Comparison of ENCODE assay signal across 8 mouse cellular contexts in genomic region chr16:17132089-17132905, GRCm38 (mm10). TPM values are rescaled to one million over a fixed set of nuclear protein-coding genes. Genes with fewer than 3 reads are reported as not detected.
A peak's percentile ranks its signal among the peaks of the same experiment; 100 is the strongest.
DNase-seq lines count a peak whose midpoint lies in the region; ATAC-seq and TF ChIP-seq lines count a peak whose summit lies in the region.

Sdf2l1 (minus strand) TSS chr16:17132383.

- peak; percentile 46; the same call in 1 of the 2 replicates for TF ChIP-seq CTCF in gastrocnemius, adult 2 months (IDR thresholded peaks at IDR 0.05)
- peak; percentile 63 for TF ChIP-seq CTCF in hindbrain, postnatal 0 days (IDR thresholded peaks at IDR 0.05; ENCODE audit: low read depth)
- TF ChIP-seq CTCF in left cerebral cortex, adult 2 months (IDR thresholded peaks at IDR 0.05), result peak; percentile 33

- intact Hi-C loops in gastrocnemius, adult 2 months (cut with DNase I), result loop anchor here (5.0 kb wide), 2 partner anchors 75 to 145 kb away; partner anchors contain the start of genes Rimbp3 and Tmem191c
- intact Hi-C loops in left cerebral cortex, adult 2 months (cut with DNase I), result loop anchor here (5.0 kb wide), 1 partner anchor 75 kb away; the partner anchor contains the start of gene Rimbp3

- H3K27me3 ChIP-seq in hindbrain, postnatal 0 days (ENCODE audit: insufficient read depth, low read length), result no peaks in the 10 kb centered on the region

- H3K36me3 ChIP-seq in hindbrain, postnatal 0 days (ENCODE audit: insufficient read depth, low read length), result no peaks in the 10 kb centered on the region

- ATAC-seq in hindbrain, postnatal 0 days, result peak; percentile 99
- ATAC-seq in megakaryocyte, adult 5-6 weeks (ENCODE audit: poor library complexity, severe bottlenecking), result peak; percentile 96

- no peaks in the 10 kb centered on the region for H3K9me3 ChIP-seq in hindbrain, postnatal 0 days (ENCODE audit: low read length)

- H3K9ac ChIP-seq in hindbrain, postnatal 0 days (replicated peaks; ENCODE audit: low read length), result peak within 1 kb of the TSS; percentile 46

- H3K4me2 ChIP-seq in hindbrain, postnatal 0 days (ENCODE audit: low read depth, low read length), result peak within 1 kb of the TSS; percentile 100

- H3K4me1 ChIP-seq in hindbrain, postnatal 0 days (ENCODE audit: insufficient read depth, low read length), result peaks cover 9% of the 10 kb centered on the region; the same call in 1 of the 2 replicates

- 0% methylated on average over 47 of the region's 47 CpGs for WGBS in hindbrain, postnatal 0 days

- peak within 1 kb of the TSS; percentile 79 for H3K27ac ChIP-seq in gastrocnemius, adult 2 months
- H3K27ac ChIP-seq in hindbrain, postnatal 0 days, result peak within 1 kb of the TSS; percentile 64; the same call in 1 of the 2 replicates
- H3K27ac ChIP-seq in left cerebral cortex, adult 2 months, result peak within 1 kb of the TSS; percentile 84

- peak; percentile 94 for DNase-seq in WW6 (ENCODE audit: low read depth, low spot score)
- peak; percentile 92 to 98 for DNase-seq in cerebellum, postnatal 4 days (ENCODE audit: low spot score in 2 of 2)
- DNase-seq in gastrocnemius, adult 2 months, result peak; percentile 98
- DNase-seq in hindbrain, postnatal 0 days (ENCODE audit: low spot score), result peak; percentile 97
- DNase-seq in left cerebral cortex, adult 2 months (ENCODE audit: extremely low spot score in 1 of 2, low spot score in 2 of 2), result peak; percentile 98
- DNase-seq in right cerebral cortex, adult 2 months (ENCODE audit: low spot score in 2 of 2), result peak; percentile 98 to 99
- DNase-seq in urinary bladder, postnatal 14 days (ENCODE audit: low spot score), result peak; percentile 97

- peak within 1 kb of the TSS; percentile 98 for H3K4me3 ChIP-seq in gastrocnemius, adult 2 months
- peak within 1 kb of the TSS; percentile 77 for H3K4me3 ChIP-seq in hindbrain, postnatal 0 days (ENCODE audit: low read length)
- H3K4me3 ChIP-seq in left cerebral cortex, adult 2 months, result peak within 1 kb of the TSS; percentile 98

RNA-seq across cellular contexts. Expression of gene Sdf2l1, which starts in this region (rescaled TPM):
- total RNA-seq in gastrocnemius, adult 2 months (2021), result 1 to 10 TPM; 4.3 to 8.0 TPM
- total RNA-seq in hindbrain, postnatal 0 days (2014; rRNA removed), result 15.3 and 20.9 TPM in 2 replicates
- polyA plus RNA-seq in hindbrain, postnatal 0 days (2015; fragmentation: Nextera tagmentation; extraction: Ambion mirVana), result 18.4 and 19.7 TPM in 2 replicates
- 10 to 100 TPM; 20.2 to 25.2 TPM for total RNA-seq in left cerebral cortex, adult 2 months (2021)
- 76.6 and 79.4 TPM in 2 replicates for total RNA-seq in megakaryocyte, adult 5-6 weeks (2015)
- 75.8 and 87.0 TPM in 2 replicates for total RNA-seq in megakaryocyte, adult 5-6 weeks (2017)

Comparison
In these comparisons a context has a peak if more than half of its experiments do, and no peak if none do; other contexts are left out.
1. Peak in every context shown above with its lines: DNase-seq, ATAC-seq, H3K4me3 ChIP-seq and H3K27ac ChIP-seq.